Mouse (Mus musculus): ENCODE measurements around the gene Nhs. TPM values are rescaled to one million over a fixed set of nuclear protein-coding genes. Genes with fewer than 3 reads are reported as not detected.

The Nhs gene
- total and polyA plus RNA-seq, 2 experiments from 2014 or later, result 4.3 to 19.1 TPM

DNA sequence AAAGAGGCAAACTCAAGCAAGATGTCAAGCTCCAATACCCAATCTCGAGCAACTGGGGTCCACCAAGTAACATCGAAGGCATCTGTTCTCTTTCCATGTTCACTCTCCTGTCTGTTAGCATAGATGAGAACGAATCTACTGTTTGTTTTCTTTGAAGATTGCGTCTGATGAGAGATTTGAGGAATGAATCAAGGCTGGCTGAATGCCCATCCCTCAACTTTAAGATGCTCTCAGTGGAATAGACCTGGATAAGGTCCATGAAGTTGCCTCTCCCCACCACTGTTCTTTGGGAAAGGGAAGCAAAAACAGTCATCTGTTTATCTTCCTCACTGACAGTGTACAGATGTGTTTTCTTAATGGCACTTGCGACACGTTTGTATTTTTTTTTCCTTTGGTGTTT lies 178.1 kb downstream of the Nhs start:
- WGBS, result 77% methylated on average over 6 of the region's 6 CpGs
- DNase-seq (ENCODE audit: low spot score), result no peak

DNA sequence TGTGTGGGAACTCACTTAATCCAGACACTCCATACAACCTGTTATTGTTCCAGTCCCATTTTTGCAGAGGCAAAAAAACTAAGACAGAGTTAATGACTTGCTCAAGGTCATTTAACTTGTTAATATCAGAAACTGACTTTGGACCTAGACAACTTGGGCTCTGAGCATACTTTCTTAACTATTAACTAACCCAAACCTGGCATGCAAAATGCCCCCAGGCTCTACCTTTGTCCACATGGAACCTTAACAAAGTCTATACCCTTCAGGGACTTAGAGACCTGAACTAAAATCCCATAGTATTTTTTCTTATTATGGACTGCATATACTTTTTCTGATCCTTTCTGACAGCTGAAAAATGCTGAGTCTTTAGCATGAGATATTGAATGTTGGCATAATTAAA lies 179.6 kb downstream of the Nhs start:
- Histone ChIP-seq H3K4me3 (ENCODE audit: low read depth, low read length) (no peak overlapping the region), H3K27ac (ENCODE audit: low read depth, low read length) (no peak overlapping the region), H3K27me3 (ENCODE audit: insufficient read depth, low read length) (peaks cover 7% of the 10 kb centered on the region; the same call in 1 of the 2 replicates), H3K4me1 (ENCODE audit: insufficient read depth, low read length) (no peaks in the 10 kb centered on the region), H3K36me3 (ENCODE audit: insufficient read depth, low read length) (no peaks in the 10 kb centered on the region), H3K9me3 (ENCODE audit: low read length) (no peaks in the 10 kb centered on the region), H3K4me2 (ENCODE audit: low read depth, low read length, poor library complexity, severe bottlenecking) (no peak overlapping the region), H3K9ac (replicated peaks; ENCODE audit: low read length, poor library complexity, severe bottlenecking) (no peak overlapping the region)
- DNase-seq (ENCODE audit: low spot score), result no peak
- no peak for TF ChIP-seq CTCF (IDR thresholded peaks at IDR 0.05)
- ATAC-seq (ENCODE audit: low FRiP score), result no peak

More for the DNA sequence above, 178.1 kb downstream of the Nhs start:
- Histone ChIP-seq H3K27me3 (ENCODE audit: insufficient read depth, low read length) (peaks cover 7% of the 10 kb centered on the region; the same call in 1 of the 2 replicates), H3K9ac (replicated peaks; ENCODE audit: low read length, poor library complexity, severe bottlenecking) (no peak overlapping the region), H3K4me1 (ENCODE audit: insufficient read depth, low read length) (no peaks in the 10 kb centered on the region), H3K4me3 (ENCODE audit: low read depth, low read length) (no peak overlapping the region), H3K4me2 (ENCODE audit: low read depth, low read length, poor library complexity, severe bottlenecking) (no peak overlapping the region), H3K9me3 (ENCODE audit: low read length) (no peaks in the 10 kb centered on the region), H3K36me3 (ENCODE audit: insufficient read depth, low read length) (no peaks in the 10 kb centered on the region), H3K27ac (ENCODE audit: low read depth, low read length) (no peak overlapping the region)
- TF ChIP-seq CTCF (IDR thresholded peaks at IDR 0.05), result no peak
- no peak for ATAC-seq (ENCODE audit: low FRiP score)

DNA sequence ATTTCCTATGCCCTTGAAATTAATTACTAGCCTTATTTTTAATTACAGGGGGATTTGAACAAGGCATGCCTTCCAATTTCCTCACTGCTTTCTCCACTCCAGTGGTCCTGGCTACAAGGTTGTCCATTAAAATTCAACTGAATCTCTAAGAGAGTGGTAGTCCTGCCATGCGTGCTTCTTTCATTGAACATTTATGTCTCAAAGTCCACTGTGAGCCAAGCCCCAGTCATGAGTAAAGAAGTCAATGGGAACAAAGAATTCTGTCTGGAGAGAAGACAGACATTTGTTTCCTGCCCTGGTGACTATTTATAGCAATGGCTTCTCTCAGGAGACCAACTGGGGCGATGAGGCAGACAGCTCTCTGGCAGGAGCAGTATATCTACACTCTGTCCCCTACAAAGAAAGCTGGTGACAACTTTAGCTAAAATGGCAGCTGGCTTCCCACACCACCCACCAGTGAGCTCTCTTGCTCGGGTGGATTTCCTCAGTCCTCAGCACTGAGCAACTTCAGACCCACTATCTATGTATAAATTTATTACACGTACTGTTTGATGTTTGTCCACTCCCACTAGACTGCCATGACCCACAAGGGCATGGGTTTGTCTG lies 182.2 kb downstream of the Nhs start:
- Histone ChIP-seq H3K9ac (replicated peaks; ENCODE audit: low read length, poor library complexity, severe bottlenecking) (no peak overlapping the region), H3K4me2 (ENCODE audit: low read depth, low read length, poor library complexity, severe bottlenecking) (no peak overlapping the region), H3K4me3 (ENCODE audit: low read depth, low read length) (no peak overlapping the region), H3K9me3 (ENCODE audit: low read length) (no peaks in the 10 kb centered on the region), H3K27me3 (ENCODE audit: insufficient read depth, low read length) (peaks cover 7% of the 10 kb centered on the region; the same call in 1 of the 2 replicates), H3K36me3 (ENCODE audit: insufficient read depth, low read length) (no peaks in the 10 kb centered on the region), H3K27ac (ENCODE audit: low read depth, low read length) (no peak overlapping the region), H3K4me1 (ENCODE audit: insufficient read depth, low read length) (no peaks in the 10 kb centered on the region)
- ATAC-seq (ENCODE audit: low FRiP score) (no peak), DNase-seq (ENCODE audit: low spot score) (no peak)
- no peak for TF ChIP-seq CTCF (IDR thresholded peaks at IDR 0.05)
- 70% methylated on average over 4 of the region's 4 CpGs for WGBS

DNA sequence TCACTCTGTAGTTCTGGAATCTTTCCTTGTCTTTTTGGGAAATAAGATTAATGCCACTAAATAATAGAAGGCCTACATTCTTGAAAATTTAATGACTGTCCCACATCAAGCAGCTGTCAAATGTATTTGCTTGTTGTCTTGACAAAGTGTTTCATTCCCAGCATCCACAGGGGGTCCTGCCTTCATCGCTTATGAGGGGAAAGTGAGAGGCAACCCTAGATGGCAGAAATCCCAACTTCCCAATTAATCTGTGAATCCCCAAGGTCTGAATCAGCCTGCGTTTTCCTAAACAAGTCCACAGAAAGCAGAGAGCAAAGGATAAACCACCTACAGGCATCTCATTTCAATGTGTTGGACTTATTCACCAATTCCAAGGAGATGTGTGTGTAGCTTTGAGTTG lies 183.2 kb downstream of the Nhs start:
- 25% methylated on average over 2 of the region's 2 CpGs for WGBS
- H3K4me1 ChIP-seq (ENCODE audit: insufficient read depth, low read length), result no peaks in the 10 kb centered on the region
- DNase-seq (ENCODE audit: low spot score), result no peak
- peaks cover 7% of the 10 kb centered on the region; the same call in 1 of the 2 replicates for H3K27me3 ChIP-seq (ENCODE audit: insufficient read depth, low read length)
- H3K4me3 ChIP-seq (ENCODE audit: low read depth, low read length), result no peak overlapping the region
- no peak for ATAC-seq (ENCODE audit: low FRiP score)
- H3K9ac ChIP-seq (replicated peaks; ENCODE audit: low read length, poor library complexity, severe bottlenecking), result no peak overlapping the region
- no peaks in the 10 kb centered on the region for H3K36me3 ChIP-seq (ENCODE audit: insufficient read depth, low read length)
- no peak overlapping the region for H3K27ac ChIP-seq (ENCODE audit: low read depth, low read length)
- no peak overlapping the region for H3K4me2 ChIP-seq (ENCODE audit: low read depth, low read length, poor library complexity, severe bottlenecking)
- H3K9me3 ChIP-seq (ENCODE audit: low read length), result no peaks in the 10 kb centered on the region
- TF ChIP-seq CTCF (IDR thresholded peaks at IDR 0.05), result no peak

DNA sequence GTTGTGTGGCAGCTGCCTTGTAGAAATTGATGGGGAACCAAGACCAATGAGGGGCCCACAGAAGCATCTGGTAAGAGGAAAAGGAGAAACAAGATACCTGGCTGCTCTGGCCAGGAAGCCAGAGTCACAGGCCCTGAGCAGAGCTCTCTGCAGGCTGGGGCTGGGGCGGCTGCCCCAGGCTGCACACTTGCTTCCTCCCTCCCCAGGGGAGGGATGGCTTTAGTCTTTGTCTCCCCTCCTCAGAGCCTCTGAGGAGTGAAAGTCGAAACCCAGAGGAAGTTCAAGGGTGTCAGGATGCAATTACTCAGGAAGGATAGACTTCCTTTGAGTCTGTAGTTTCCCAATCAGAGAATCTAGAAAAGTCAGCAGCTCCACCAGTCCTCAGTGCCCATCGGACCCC lies 186.0 kb downstream of the Nhs start:
- no peak for ATAC-seq (ENCODE audit: low FRiP score)
- WGBS, result 63% methylated on average over 3 of the region's 3 CpGs
- H3K27me3 ChIP-seq (ENCODE audit: insufficient read depth, low read length), result peaks cover 7% of the 10 kb centered on the region; the same call in 1 of the 2 replicates
- no peak overlapping the region for H3K9ac ChIP-seq (replicated peaks; ENCODE audit: low read length, poor library complexity, severe bottlenecking)
- H3K36me3 ChIP-seq (ENCODE audit: insufficient read depth, low read length), result no peaks in the 10 kb centered on the region
- H3K4me3 ChIP-seq (ENCODE audit: low read depth, low read length), result no peak overlapping the region
- no peak for TF ChIP-seq CTCF (IDR thresholded peaks at IDR 0.05)
- H3K27ac ChIP-seq (ENCODE audit: low read depth, low read length), result no peak overlapping the region
- no peaks in the 10 kb centered on the region for H3K4me1 ChIP-seq (ENCODE audit: insufficient read depth, low read length)
- H3K4me2 ChIP-seq (ENCODE audit: low read depth, low read length, poor library complexity, severe bottlenecking), result no peak overlapping the region
- no peaks in the 10 kb centered on the region for H3K9me3 ChIP-seq (ENCODE audit: low read length)
- no peak for DNase-seq (ENCODE audit: low spot score)

DNA sequence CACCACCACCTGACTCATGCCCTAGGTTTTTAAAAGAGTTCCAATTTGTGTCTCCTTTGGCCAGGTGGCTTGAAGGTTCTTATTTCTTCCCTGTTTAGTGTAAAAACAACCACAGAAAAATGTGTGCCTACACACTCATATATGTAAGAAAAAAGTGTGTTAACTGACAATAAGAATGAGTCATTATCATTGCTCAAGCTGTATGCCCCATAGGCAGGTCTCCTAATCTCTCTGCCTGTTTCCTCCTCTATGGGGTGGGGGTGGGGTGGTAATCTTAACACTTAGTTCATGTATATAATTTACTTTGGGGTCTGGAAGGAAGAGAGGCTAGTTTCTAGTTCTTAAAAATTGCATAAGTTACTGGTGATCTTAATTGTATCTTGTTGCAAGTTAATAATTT lies 186.8 kb downstream of the Nhs start:
- Histone ChIP-seq H3K27me3 (ENCODE audit: insufficient read depth, low read length) (peaks cover 7% of the 10 kb centered on the region; the same call in 1 of the 2 replicates), H3K27ac (ENCODE audit: low read depth, low read length) (no peak overlapping the region), H3K4me3 (ENCODE audit: low read depth, low read length) (no peak overlapping the region), H3K4me1 (ENCODE audit: insufficient read depth, low read length) (no peaks in the 10 kb centered on the region), H3K9ac (replicated peaks; ENCODE audit: low read length, poor library complexity, severe bottlenecking) (no peak overlapping the region), H3K9me3 (ENCODE audit: low read length) (no peaks in the 10 kb centered on the region), H3K36me3 (ENCODE audit: insufficient read depth, low read length) (no peaks in the 10 kb centered on the region), H3K4me2 (ENCODE audit: low read depth, low read length, poor library complexity, severe bottlenecking) (no peak overlapping the region)
- ATAC-seq (ENCODE audit: low FRiP score), result no peak
- no peak for TF ChIP-seq CTCF (IDR thresholded peaks at IDR 0.05)
- DNase-seq (ENCODE audit: low spot score), result no peak
